17 mouse cellular contexts compared by ENCODE assay signal in the genomic region with DNA sequence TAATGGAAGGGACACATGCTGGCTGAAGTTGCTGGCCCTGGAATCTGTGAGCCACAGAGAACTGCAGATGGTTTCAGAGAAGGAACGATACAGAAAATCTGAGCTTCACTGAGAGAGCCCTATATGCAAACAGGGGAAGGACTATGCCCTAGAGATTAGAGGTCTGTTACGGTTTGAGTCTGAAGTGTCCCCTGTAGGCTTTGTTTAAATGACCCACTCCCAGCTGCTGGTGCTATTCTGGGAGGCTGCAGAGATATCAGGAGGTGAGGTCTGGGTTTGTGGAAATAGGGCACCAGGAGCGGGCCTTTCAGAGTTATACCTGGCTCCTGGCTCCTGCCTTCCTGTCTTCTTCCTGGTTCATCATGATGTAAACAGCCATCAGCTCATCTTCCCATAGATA.
"Had no signal": no experiment of that assay in that cellular context is flagged by ENCODE, and none has a peak within 500 bp of the region (broad histone marks: within the 10 kb centered on the region; RNA-seq: fewer than 3 reads in every experiment).

No protein-coding gene starts in this region.

- H3K27ac ChIP-seq: kidney, postnatal 0 days; layer of hippocampus, adult 2 months; limb, embryonic 10.5 days; limb, embryonic 13.5 days; liver, embryonic 12.5 days; liver, embryonic 15.5 days; lung, embryonic 15.5 days; midbrain, embryonic 12.5 days had no signal

- H3K4me1 ChIP-seq: liver, embryonic 12.5 days; liver, embryonic 15.5 days; lung, embryonic 15.5 days; megakaryocyte, embryonic 14.5 days had no signal

- H3K4me3 ChIP-seq: layer of hippocampus, adult 2 months; limb, embryonic 10.5 days; limb, embryonic 13.5 days; liver, embryonic 12.5 days; liver, embryonic 15.5 days; lung, embryonic 15.5 days; megakaryocyte, embryonic 14.5 days; midbrain, embryonic 12.5 days had no signal

- H3K9ac ChIP-seq: limb, embryonic 13.5 days; liver, embryonic 12.5 days; liver, embryonic 15.5 days; lung, embryonic 15.5 days; midbrain, embryonic 12.5 days had no signal

- H3K36me3 ChIP-seq: limb, embryonic 10.5 days; limb, embryonic 13.5 days; liver, embryonic 12.5 days; liver, embryonic 15.5 days; lung, embryonic 15.5 days; midbrain, embryonic 12.5 days had no signal

- H3K4me2 ChIP-seq: limb, embryonic 13.5 days; liver, embryonic 12.5 days; liver, embryonic 15.5 days; lung, embryonic 15.5 days; midbrain, embryonic 12.5 days had no signal

- H3K27me3 ChIP-seq: limb, embryonic 13.5 days; lung, embryonic 15.5 days had no signal

- ATAC-seq: liver, embryonic 12.5 days; midbrain, embryonic 16.5 days had no signal

- DNase-seq: layer of hippocampus, adult 9-11 months; liver; lung, adult 18-20 months; lung, postnatal 10 days; lung, postnatal 36 days; thymus, adult 18-20 months; thymus, postnatal 36 days had no signal

- H3K9me3 ChIP-seq: limb, embryonic 10.5 days; limb, embryonic 13.5 days; liver, embryonic 12.5 days; liver, embryonic 15.5 days; lung, embryonic 15.5 days; megakaryocyte, embryonic 14.5 days; midbrain, embryonic 12.5 days had no signal
